Mouse (Mus musculus): ENCODE measurements around the gene Arl4c. TPM values are rescaled to one million over a fixed set of nuclear protein-coding genes. Genes with fewer than 3 reads are reported as not detected.

The Arl4c gene
- total and polyA plus RNA-seq, 3 experiments = 0.11 TPM; not detected in 2

GRCm38 (mm10) chr1:88720626-88721229 is 18.7 kb upstream of the Arl4c start:
- no peaks in the 10 kb centered on the region for H3K36me3 ChIP-seq (replicated peaks)
- no peaks in the 10 kb centered on the region for H3K4me1 ChIP-seq (ENCODE audit: insufficient read depth, low read depth, low read length)
- no peak for DNase-seq (ENCODE audit: low spot score)
- no peak for ATAC-seq (ENCODE audit: extremely low read depth, insufficient number of reproducible peaks, low FRiP score, poor library complexity, severe bottlenecking)
- peaks cover 27% of the 10 kb centered on the region for H3K9me3 ChIP-seq (replicated peaks)
- H3K4me3 ChIP-seq (ENCODE audit: low read depth, low read length) = no peak overlapping the region
- TF ChIP-seq TAL1 (conservative IDR thresholded peaks at IDR 0.05; ENCODE audit: low read depth, low read length) = no peak
- TF ChIP-seq POLR2AphosphoS5 (IDR thresholded peaks at IDR 0.05; ENCODE audit: insufficient replicate concordance, low read depth, low read length) = no peak
- no peak for TF ChIP-seq GATA1 (IDR thresholded peaks at IDR 0.05; ENCODE audit: borderline replicate concordance, low read length)
- no peak for TF ChIP-seq CTCF (IDR thresholded peaks at IDR 0.05; ENCODE audit: low read depth, low read length)
- TF ChIP-seq GATA2 (IDR thresholded peaks at IDR 0.05; ENCODE audit: borderline replicate concordance, low read depth, low read length) = no peak
- no peaks in the 10 kb centered on the region for H3K27me3 ChIP-seq (ENCODE audit: insufficient read depth, low read length)

- no peak for ATAC-seq (ENCODE audit: extremely low read depth, insufficient number of reproducible peaks, low FRiP score, poor library complexity, severe bottlenecking)
- no peak for DNase-seq (ENCODE audit: low spot score)
- TF ChIP-seq TAL1 (conservative IDR thresholded peaks at IDR 0.05; ENCODE audit: low read depth, low read length) (no peak), CTCF (IDR thresholded peaks at IDR 0.05; ENCODE audit: low read depth, low read length) (no peak), GATA2 (IDR thresholded peaks at IDR 0.05; ENCODE audit: borderline replicate concordance, low read depth, low read length) (no peak), GATA1 (IDR thresholded peaks at IDR 0.05; ENCODE audit: borderline replicate concordance, low read length) (no peak), POLR2AphosphoS5 (IDR thresholded peaks at IDR 0.05; ENCODE audit: insufficient replicate concordance, low read depth, low read length) (no peak)
- Histone ChIP-seq H3K9me3 (replicated peaks) (peaks cover 28% of the 10 kb centered on the region), H3K36me3 (replicated peaks) (no peaks in the 10 kb centered on the region), H3K4me1 (ENCODE audit: insufficient read depth, low read depth, low read length) (no peaks in the 10 kb centered on the region), H3K27me3 (ENCODE audit: insufficient read depth, low read length) (no peaks in the 10 kb centered on the region), H3K4me3 (ENCODE audit: low read depth, low read length) (no peak overlapping the region)
Observed at GRCm38 (mm10) chr1:88718563-88718962, 16.5 kb upstream of the Arl4c start.

GRCm38 (mm10) chr1:88717736-88718135 is 15.7 kb upstream of the Arl4c start:
- DNase-seq (ENCODE audit: low spot score) (no peak), ATAC-seq (ENCODE audit: extremely low read depth, insufficient number of reproducible peaks, low FRiP score, poor library complexity, severe bottlenecking) (no peak)
- H3K36me3 ChIP-seq (replicated peaks) = no peaks in the 10 kb centered on the region
- no peaks in the 10 kb centered on the region for H3K27me3 ChIP-seq (ENCODE audit: insufficient read depth, low read length)
- no peak overlapping the region for H3K4me3 ChIP-seq (ENCODE audit: low read depth, low read length)
- TF ChIP-seq GATA1 (IDR thresholded peaks at IDR 0.05; ENCODE audit: borderline replicate concordance, low read length) (no peak), POLR2AphosphoS5 (IDR thresholded peaks at IDR 0.05; ENCODE audit: insufficient replicate concordance, low read depth, low read length) (no peak), GATA2 (IDR thresholded peaks at IDR 0.05; ENCODE audit: borderline replicate concordance, low read depth, low read length) (no peak)
- peaks cover 23% of the 10 kb centered on the region for H3K9me3 ChIP-seq (replicated peaks)
- no peaks in the 10 kb centered on the region for H3K4me1 ChIP-seq (ENCODE audit: insufficient read depth, low read depth, low read length)

GRCm38 (mm10) chr1:88712011-88712410 is 10.0 kb upstream of the Arl4c start:
- H3K36me3 ChIP-seq (replicated peaks) = no peaks in the 10 kb centered on the region
- ATAC-seq (ENCODE audit: extremely low read depth, insufficient number of reproducible peaks, low FRiP score, poor library complexity, severe bottlenecking) = no peak
- TF ChIP-seq GATA2 (IDR thresholded peaks at IDR 0.05; ENCODE audit: borderline replicate concordance, low read depth, low read length) (no peak), CTCF (IDR thresholded peaks at IDR 0.05; ENCODE audit: low read depth, low read length) (no peak), POLR2AphosphoS5 (IDR thresholded peaks at IDR 0.05; ENCODE audit: insufficient replicate concordance, low read depth, low read length) (no peak), GATA1 (IDR thresholded peaks at IDR 0.05; ENCODE audit: borderline replicate concordance, low read length) (no peak), TAL1 (conservative IDR thresholded peaks at IDR 0.05; ENCODE audit: low read depth, low read length) (no peak)

GRCm38 (mm10) chr1:88708646-88709305 is 6.8 kb upstream of the Arl4c start:
- Histone ChIP-seq H3K27me3 (ENCODE audit: insufficient read depth, low read length) (no peaks in the 10 kb centered on the region), H3K4me1 (ENCODE audit: insufficient read depth, low read depth, low read length) (no peaks in the 10 kb centered on the region), H3K9me3 (replicated peaks) (peaks cover 2% of the 10 kb centered on the region), H3K4me3 (ENCODE audit: low read depth, low read length) (no peak overlapping the region), H3K36me3 (replicated peaks) (no peaks in the 10 kb centered on the region)
- no peak for ATAC-seq (ENCODE audit: extremely low read depth, insufficient number of reproducible peaks, low FRiP score, poor library complexity, severe bottlenecking)
- TF ChIP-seq GATA1 (IDR thresholded peaks at IDR 0.05; ENCODE audit: borderline replicate concordance, low read length) (no peak), GATA2 (IDR thresholded peaks at IDR 0.05; ENCODE audit: borderline replicate concordance, low read depth, low read length) (no peak), CTCF (IDR thresholded peaks at IDR 0.05; ENCODE audit: low read depth, low read length) (no peak), POLR2AphosphoS5 (IDR thresholded peaks at IDR 0.05; ENCODE audit: insufficient replicate concordance, low read depth, low read length) (no peak), TAL1 (conservative IDR thresholded peaks at IDR 0.05; ENCODE audit: low read depth, low read length) (no peak)
- DNase-seq (ENCODE audit: low spot score) = no peak

More at GRCm38 (mm10) chr1:88712011-88712410, 10.0 kb upstream of the Arl4c start:
- H3K4me3 ChIP-seq (ENCODE audit: low read depth, low read length) = no peak overlapping the region
- DNase-seq (ENCODE audit: low spot score) = no peak
- no peaks in the 10 kb centered on the region for H3K4me1 ChIP-seq (ENCODE audit: insufficient read depth, low read depth, low read length)
- peaks cover 8% of the 10 kb centered on the region for H3K9me3 ChIP-seq (replicated peaks)
- no peaks in the 10 kb centered on the region for H3K27me3 ChIP-seq (ENCODE audit: insufficient read depth, low read length)

GRCm38 (mm10) chr1:88708191-88708590 is 6.2 kb upstream of the Arl4c start:
- Histone ChIP-seq H3K4me1 (ENCODE audit: insufficient read depth, low read depth, low read length) (no peaks in the 10 kb centered on the region), H3K9me3 (replicated peaks) (peaks cover 2% of the 10 kb centered on the region; the same call in 1 of the 2 replicates), H3K36me3 (replicated peaks) (no peaks in the 10 kb centered on the region), H3K27me3 (ENCODE audit: insufficient read depth, low read length) (no peaks in the 10 kb centered on the region), H3K4me3 (ENCODE audit: low read depth, low read length) (no peak overlapping the region)
- DNase-seq (ENCODE audit: low spot score) (no peak), ATAC-seq (ENCODE audit: extremely low read depth, insufficient number of reproducible peaks, low FRiP score, poor library complexity, severe bottlenecking) (no peak)
- no peak for TF ChIP-seq POLR2AphosphoS5 (IDR thresholded peaks at IDR 0.05; ENCODE audit: insufficient replicate concordance, low read depth, low read length)
- no peak for TF ChIP-seq TAL1 (conservative IDR thresholded peaks at IDR 0.05; ENCODE audit: low read depth, low read length)
- TF ChIP-seq GATA1 (IDR thresholded peaks at IDR 0.05; ENCODE audit: borderline replicate concordance, low read length) = no peak
- TF ChIP-seq CTCF (IDR thresholded peaks at IDR 0.05; ENCODE audit: low read depth, low read length) = no peak
- TF ChIP-seq GATA2 (IDR thresholded peaks at IDR 0.05; ENCODE audit: borderline replicate concordance, low read depth, low read length) = no peak

Data from G1E (cell line).